Mouse (Mus musculus): ENCODE measurements around the gene Gm12258. TPM values are rescaled to one million over a fixed set of nuclear protein-coding genes. Genes with fewer than 3 reads are reported as not detected.

Gm12258 gene
- total RNA-seq, 2 experiments from 2014 or later, result 20.9 to 22.3 TPM

GRCm38 (mm10) chr11:58849731-58850130 is 2.8 kb downstream of the Gm12258 start:
- Histone ChIP-seq H3K27ac (no peak overlapping the region), H3K4me3 (no peak overlapping the region)
- no peak for TF ChIP-seq CTCF (conservative IDR thresholded peaks at IDR 0.05)
- DNase-seq (ENCODE audit: low spot score in 2 of 2), result no peak

- no peak for DNase-seq (ENCODE audit: low spot score in 2 of 2)
- no peak overlapping the region for H3K27ac ChIP-seq
- TF ChIP-seq CTCF (conservative IDR thresholded peaks at IDR 0.05), result no peak
Observed at GRCm38 (mm10) chr11:58860744-58861143, 13.8 kb downstream of the Gm12258 start.

GRCm38 (mm10) chr11:58867039-58867953 is 20.3 kb downstream of the Gm12258 start, which contains the start of gene 2810021J22Rik:
Gene 2810021J22Rik, plus strand, starts transcription at chr11:58867216.
- peak; percentile 45 for TF ChIP-seq CTCF (conservative IDR thresholded peaks at IDR 0.05)
- DNase-seq (ENCODE audit: low spot score in 2 of 2), result peak; percentile 80 to 85
- Histone ChIP-seq H3K27ac (peak within 1 kb of the TSS; percentile 91), H3K4me3 (peak within 1 kb of the TSS; percentile 81)

More at GRCm38 (mm10) chr11:58860744-58861143, 13.8 kb downstream of the Gm12258 start:
- no peak overlapping the region for H3K4me3 ChIP-seq

GRCm38 (mm10) chr11:58867954-58868330 is 21.0 kb downstream of the Gm12258 start:
- H3K27ac ChIP-seq, result peak overlapping the region; percentile 91
- H3K4me3 ChIP-seq, result peak overlapping the region; percentile 81
- no peak for TF ChIP-seq CTCF (conservative IDR thresholded peaks at IDR 0.05)
- no peak for DNase-seq (ENCODE audit: low spot score in 2 of 2)

GRCm38 (mm10) chr11:58870961-58871360 is 24.0 kb downstream of the Gm12258 start:
- TF ChIP-seq CTCF (conservative IDR thresholded peaks at IDR 0.05), result no peak
- Histone ChIP-seq H3K27ac (no peak overlapping the region), H3K4me3 (no peak overlapping the region)
- no peak for DNase-seq (ENCODE audit: low spot score in 2 of 2)

- no peak for DNase-seq (ENCODE audit: low spot score in 2 of 2)
- TF ChIP-seq CTCF (conservative IDR thresholded peaks at IDR 0.05), result no peak
- Histone ChIP-seq H3K4me3 (no peak overlapping the region), H3K27ac (no peak overlapping the region)
Observed at GRCm38 (mm10) chr11:58883756-58884155, 36.8 kb downstream of the Gm12258 start.

- TF ChIP-seq CTCF (conservative IDR thresholded peaks at IDR 0.05), result no peak
- DNase-seq (ENCODE audit: low spot score in 2 of 2), result no peak
- no peak overlapping the region for H3K4me3 ChIP-seq
- no peak overlapping the region for H3K27ac ChIP-seq
Observed at GRCm38 (mm10) chr11:58890511-58890910, 43.6 kb downstream of the Gm12258 start.

GRCm38 (mm10) chr11:58894456-58894855 is 47.5 kb downstream of the Gm12258 start:
- Histone ChIP-seq H3K4me3 (no peak overlapping the region), H3K27ac (no peak overlapping the region)
- no peak for DNase-seq (ENCODE audit: low spot score in 2 of 2)
- no peak for TF ChIP-seq CTCF (conservative IDR thresholded peaks at IDR 0.05)

- no peak for TF ChIP-seq CTCF (conservative IDR thresholded peaks at IDR 0.05)
- DNase-seq (ENCODE audit: low spot score in 2 of 2), result no peak
- no peak overlapping the region for H3K27ac ChIP-seq
- no peak overlapping the region for H3K4me3 ChIP-seq
Observed at GRCm38 (mm10) chr11:58897485-58897884, 50.5 kb downstream of the Gm12258 start.

- no peak for DNase-seq (ENCODE audit: low spot score in 2 of 2)
- Histone ChIP-seq H3K27ac (no peak overlapping the region), H3K4me3 (no peak overlapping the region)
- no peak for TF ChIP-seq CTCF (conservative IDR thresholded peaks at IDR 0.05)
Observed at GRCm38 (mm10) chr11:58901080-58901479, 54.1 kb downstream of the Gm12258 start.

- H3K4me3 ChIP-seq, result peak within 1 kb of the TSS; percentile 58
- DNase-seq (ENCODE audit: low spot score in 2 of 2), result peak; percentile 94 to 97
- TF ChIP-seq CTCF (conservative IDR thresholded peaks at IDR 0.05), result 0 out of 2 replicates have a peak, but pooled peaks have one; percentile 5
- peak within 1 kb of the TSS; percentile 90 for H3K27ac ChIP-seq
Observed at GRCm38 (mm10) chr11:58903511-58904409, 56.8 kb downstream of the Gm12258 start, which contains the start of gene Zfp39. Gene Zfp39, minus strand, starts transcription at chr11:58904225.

GRCm38 (mm10) chr11:58904410-58904718 is 57.4 kb downstream of the Gm12258 start:
- Histone ChIP-seq H3K27ac (peak overlapping the region; percentile 77), H3K4me3 (peak overlapping the region; percentile 58)
- no peak for DNase-seq (ENCODE audit: low spot score in 2 of 2)
- no peak for TF ChIP-seq CTCF (conservative IDR thresholded peaks at IDR 0.05)

GRCm38 (mm10) chr11:58904838-58905237 is 57.9 kb downstream of the Gm12258 start:
- no peak overlapping the region for H3K27ac ChIP-seq
- no peak overlapping the region for H3K4me3 ChIP-seq
- DNase-seq (ENCODE audit: low spot score in 2 of 2), result no peak
- TF ChIP-seq CTCF (conservative IDR thresholded peaks at IDR 0.05), result no peak

Other genes starting within 250 kb of the Gm12258 start
- gene 2210407C18Rik, start 231.1 kb upstream of the Gm12258 start, total RNA-seq (2021), result not detected
- gene Olfr323, start 216.7 kb upstream of the Gm12258 start, total RNA-seq (2021), result not detected
- not detected for gene Trim58, start 206.7 kb upstream of the Gm12258 start, total RNA-seq (2021)
- not detected for gene Olfr322, start 188.4 kb upstream of the Gm12258 start, total RNA-seq (2021)
- not detected for gene Olfr320, start 166.1 kb upstream of the Gm12258 start, total RNA-seq (2021)
- not detected for gene Olfr319, start 148.0 kb upstream of the Gm12258 start, total RNA-seq (2021)
- not detected for gene Olfr318, start 123.1 kb upstream of the Gm12258 start, total RNA-seq (2021)
- under 1 TPM; 0.20 to 0.25 TPM for gene Olfr317, start 107.9 kb upstream of the Gm12258 start, total RNA-seq (2021)
- gene Olfr316, start 94.4 kb upstream of the Gm12258 start, total RNA-seq (2021), result under 1 TPM; 0.61 to 0.77 TPM
- gene Olfr315, start 74.0 kb upstream of the Gm12258 start, total RNA-seq (2021), result not detected
- not detected for gene Olfr314, start 64.2 kb upstream of the Gm12258 start, total RNA-seq (2021)
- 1 to 10 TPM; 6.3 to 7.5 TPM for gene Fam183b, start 45.2 kb upstream of the Gm12258 start, total RNA-seq (2021)
- gene Olfr313, start 32.2 kb upstream of the Gm12258 start, total RNA-seq (2021), result not detected
- gene Olfr312, start 17.9 kb upstream of the Gm12258 start, total RNA-seq (2021), result not detected
- not detected for gene Olfr311, start 7.9 kb upstream of the Gm12258 start, total RNA-seq (2021)
- gene 2810021J22Rik, start 20.1 kb downstream of the Gm12258 start, total RNA-seq (2021), result 10 to 100 TPM; 11.2 to 12.0 TPM
- gene Zfp39, start 57.1 kb downstream of the Gm12258 start, total RNA-seq (2021), result 10 to 100 TPM in 1 of 2 experiments, 1 to 10 TPM in 1; 9.9 to 10.3 TPM
- not detected for gene Btnl10, start 70.8 kb downstream of the Gm12258 start, total RNA-seq (2021)
- gene Rnf187, start 91.8 kb downstream of the Gm12258 start, total RNA-seq (2021), result 100 to 1,000 TPM; 462 to 508 TPM
- 100 to 1,000 TPM in 1 of 2 experiments, 10 to 100 TPM in 1; 91.3 to 103 TPM for gene Hist3h2ba, start 101.8 kb downstream of the Gm12258 start, total RNA-seq (2021)
- gene Hist3h2a, start 107.5 kb downstream of the Gm12258 start, total RNA-seq (2021), result 10 to 100 TPM; 66.0 to 69.3 TPM
- gene Trim17, start 107.5 kb downstream of the Gm12258 start, total RNA-seq (2021), result 1 to 10 TPM; 5.3 to 6.5 TPM
- 10 to 100 TPM; 32.5 to 35.5 TPM for gene Trim11, start 130.9 kb downstream of the Gm12258 start, total RNA-seq (2021)